Mouse (Mus musculus) B cell, adult 2 months (primary cell): ENCODE measurements around the gene Unc93b1.

Experiments
- DNase-seq, 2 experiments: peaks; one replicate each; pipeline ENCODE4 v3.0.0; 2022

The Unc93b1 gene

DNA sequence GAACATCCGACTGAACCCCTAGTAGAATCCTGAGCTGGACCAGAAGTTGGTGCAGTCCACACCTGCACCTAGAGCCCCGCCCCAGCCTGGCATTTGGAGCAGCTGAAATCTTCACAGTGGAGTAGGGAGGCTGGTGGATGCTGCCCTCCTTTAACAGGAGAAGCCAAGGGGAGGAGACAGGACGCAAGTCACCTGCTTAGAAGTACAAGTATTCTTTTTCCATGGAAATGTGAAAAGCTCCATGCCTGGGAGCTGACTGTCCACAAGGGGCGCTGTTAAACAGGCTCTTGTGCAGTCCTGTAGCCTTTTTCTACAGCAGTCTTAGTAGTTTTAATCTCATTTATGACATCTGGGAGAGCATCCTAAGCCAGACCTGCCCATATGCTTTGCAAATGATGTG is 53.8 kb downstream of the Unc93b1 start:
- no peak for DNase-seq

DNA sequence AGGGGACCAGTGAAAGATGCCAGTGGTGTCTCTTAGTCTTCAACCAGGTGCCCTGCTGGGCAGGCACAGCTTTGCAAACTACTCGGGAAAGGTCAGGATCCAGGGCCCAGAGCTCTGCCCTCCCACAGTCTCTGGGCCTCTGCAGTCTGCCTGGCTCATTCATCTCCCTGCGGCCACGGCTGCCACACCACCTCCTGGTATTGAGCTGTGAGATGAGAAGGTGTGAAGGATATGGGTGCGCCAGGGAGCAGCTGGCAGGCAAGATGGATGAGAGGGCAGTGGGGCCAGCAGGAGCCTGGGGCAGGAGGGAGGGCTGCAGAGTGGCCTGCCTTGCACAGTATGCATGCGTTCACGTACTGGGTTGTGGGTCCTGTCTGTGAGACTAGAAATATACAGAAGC is 55.8 kb downstream of the Unc93b1 start:
- DNase-seq: no peak

DNA sequence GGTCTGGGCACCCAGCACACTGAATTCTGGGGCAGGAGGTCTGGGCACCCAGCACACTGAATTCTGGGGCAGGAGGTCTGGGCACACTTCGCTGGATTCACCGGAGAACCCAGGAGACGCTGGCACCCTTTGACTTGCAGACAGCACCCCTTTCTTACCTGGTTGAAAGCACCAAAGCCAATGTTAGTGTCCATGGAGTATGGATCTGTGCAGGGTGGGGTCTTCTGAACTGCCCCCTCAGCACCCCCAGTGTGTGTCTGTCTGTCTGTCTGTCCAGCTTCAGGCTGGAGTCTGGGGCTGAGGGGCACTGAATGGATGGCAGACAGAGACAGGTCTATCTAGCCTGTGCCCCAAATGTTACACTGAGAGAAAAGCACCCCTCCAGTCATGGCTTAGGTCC is 56.6 kb downstream of the Unc93b1 start:
- DNase-seq: no peak

DNA sequence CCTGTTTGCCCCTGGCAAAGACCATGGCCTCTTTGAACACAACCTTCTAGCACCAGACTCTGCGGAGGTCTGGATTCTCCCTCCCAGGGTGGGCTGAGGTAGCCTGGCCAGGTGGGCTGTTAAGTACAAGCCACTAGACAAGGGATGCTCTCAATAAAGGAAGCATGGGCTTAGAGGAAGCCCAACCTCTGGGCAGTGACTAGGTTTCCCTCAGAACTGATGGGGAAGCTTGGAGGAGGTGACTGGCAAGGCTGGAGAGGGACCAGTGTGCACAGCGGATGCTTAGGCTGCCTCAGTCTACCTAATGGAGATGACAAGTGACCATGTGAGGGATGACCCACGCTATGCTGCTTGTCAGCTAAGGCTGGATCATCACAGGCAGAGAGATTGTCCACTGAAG is 57.0 kb downstream of the Unc93b1 start:
- DNase-seq: no peak

DNA sequence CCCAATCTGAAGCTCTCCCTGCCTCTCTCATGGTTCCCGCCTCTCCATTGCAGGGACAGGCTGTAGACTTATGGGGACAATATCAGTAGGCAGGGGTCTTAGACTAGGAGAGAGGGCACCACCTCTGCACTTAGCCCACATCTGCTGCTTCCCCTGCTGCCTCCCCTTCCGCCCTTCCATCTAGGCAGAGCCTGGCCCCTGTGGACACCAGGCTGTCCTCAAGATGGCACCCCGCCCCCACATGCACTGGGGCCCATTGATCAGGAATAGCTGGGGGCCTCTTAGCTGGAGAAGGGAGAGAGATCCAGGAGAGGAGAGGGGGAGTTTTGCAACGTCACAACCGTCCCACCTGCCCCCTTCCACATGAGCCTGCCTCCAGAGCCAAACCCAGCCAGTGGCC is 57.4 kb downstream of the Unc93b1 start, which contains the start of gene Tbx10:
Gene Tbx10 (plus strand): TSS at position 337 of the 400 bp plus-strand sequence.
- no peak for DNase-seq

DNA sequence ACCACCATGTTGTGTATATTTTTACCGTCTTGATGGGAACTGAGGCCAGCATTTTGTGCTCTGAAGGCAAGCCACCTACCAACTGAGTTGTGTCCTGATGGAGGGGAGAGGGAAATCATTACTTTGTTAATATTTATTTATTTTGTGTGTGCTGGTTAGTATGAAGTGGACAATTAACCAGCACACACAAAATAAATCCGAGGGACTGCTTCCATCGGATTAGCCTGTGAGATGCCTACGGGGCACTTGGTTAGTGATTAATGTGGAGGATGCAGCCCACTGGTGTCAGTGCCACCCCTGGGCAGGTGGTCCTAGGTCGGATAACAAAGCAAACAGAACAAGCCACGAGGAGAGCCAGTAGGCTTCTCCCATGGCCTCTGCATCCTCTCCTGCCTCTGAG is 59.9 kb downstream of the Unc93b1 start:
- DNase-seq: no peak

DNA sequence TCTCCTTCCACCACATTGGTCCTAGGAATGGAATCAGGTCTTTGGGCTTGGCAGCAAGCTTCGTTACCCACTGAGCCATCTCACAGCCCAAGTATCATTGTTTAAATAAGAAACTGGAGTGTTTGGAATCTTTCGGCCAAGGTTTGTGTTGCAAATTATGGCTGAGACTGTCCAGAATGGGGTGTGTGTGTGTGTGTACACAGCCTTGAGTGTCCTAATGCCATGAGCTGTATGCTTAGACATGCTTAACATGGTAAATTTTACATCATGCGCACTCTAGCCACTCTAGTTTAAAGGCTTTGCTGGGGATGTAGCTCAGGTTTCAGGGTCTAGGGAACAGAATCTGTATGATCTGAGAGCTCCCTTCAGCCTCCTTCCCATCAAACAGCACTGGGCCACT is 60.5 kb downstream of the Unc93b1 start:
- DNase-seq: no peak

DNA sequence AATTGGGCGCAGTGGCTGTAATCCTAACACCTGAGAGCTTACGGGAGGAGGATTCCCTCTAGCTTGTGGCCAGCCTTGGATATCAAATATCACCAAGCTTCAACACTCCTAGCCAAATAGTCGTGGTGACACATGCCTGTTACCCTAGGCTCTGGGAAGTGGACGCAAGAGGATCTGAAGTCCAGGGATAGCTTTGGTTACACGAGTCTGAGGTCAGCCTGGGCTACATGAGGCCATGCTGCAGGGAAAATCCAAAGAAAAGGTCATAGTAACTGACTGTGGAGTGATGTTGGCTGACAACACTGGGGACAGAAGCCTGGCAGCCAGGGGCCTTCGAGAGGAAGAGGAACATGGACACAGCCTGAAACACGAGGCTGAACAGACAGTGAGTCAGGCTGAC is 61.1 kb downstream of the Unc93b1 start:
- DNase-seq: no peak

DNA sequence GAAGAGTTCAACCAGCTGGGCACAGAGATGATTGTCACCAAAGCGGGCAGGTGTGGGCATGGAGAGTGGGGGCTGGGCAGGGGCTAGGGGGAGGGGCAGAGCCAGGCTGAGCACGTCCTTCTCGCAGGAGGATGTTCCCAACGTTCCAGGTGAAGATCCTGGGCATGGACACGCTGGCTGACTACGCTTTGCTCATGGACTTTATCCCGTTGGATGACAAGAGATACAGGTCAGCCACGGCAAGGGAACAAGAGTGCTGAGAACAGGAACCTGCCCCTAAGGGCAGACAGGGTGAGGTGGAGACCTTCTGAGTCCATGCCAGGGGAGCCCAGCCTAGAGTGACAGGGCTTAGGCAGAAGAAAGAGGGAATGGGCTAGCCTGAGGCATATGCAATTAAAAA is 61.8 kb downstream of the Unc93b1 start:
- no peak for DNase-seq

DNA sequence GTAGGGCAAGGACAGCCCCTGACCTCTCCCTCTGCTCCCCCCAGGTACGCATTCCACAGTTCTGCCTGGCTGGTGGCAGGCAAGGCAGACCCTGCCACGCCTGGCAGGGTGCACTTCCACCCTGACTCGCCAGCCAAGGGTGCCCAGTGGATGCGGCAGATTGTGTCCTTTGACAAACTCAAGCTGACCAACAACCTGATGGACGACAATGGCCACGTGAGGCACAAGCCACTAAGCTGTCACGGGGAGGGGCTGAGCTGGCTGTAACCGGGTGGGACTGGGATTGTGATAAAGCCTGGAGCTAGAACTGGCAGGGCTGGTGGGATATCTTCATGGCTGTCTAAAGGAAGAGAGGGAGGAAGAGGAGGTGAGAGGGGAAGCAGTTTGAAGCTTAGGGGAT is 62.2 kb downstream of the Unc93b1 start:
- DNase-seq: no peak

DNA sequence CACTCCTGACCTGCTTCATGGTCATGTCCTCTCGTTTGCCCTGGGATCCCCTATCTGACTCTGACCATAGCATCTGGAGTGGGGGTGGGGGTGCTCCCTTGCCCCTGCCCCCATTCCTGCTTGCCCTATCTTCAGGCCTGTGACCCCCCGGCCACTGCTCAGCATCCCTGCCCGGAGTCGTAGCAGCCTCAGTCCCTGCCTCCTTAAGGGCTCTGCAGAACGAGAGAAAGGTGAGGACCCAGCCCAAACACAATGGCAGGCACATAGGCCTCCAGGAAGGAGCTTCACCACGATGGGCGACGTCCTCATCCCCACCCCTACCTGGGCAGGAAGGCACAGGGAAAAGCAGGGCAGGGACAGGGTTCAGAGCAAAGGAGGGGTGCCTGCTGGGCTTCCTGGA is 63.3 kb downstream of the Unc93b1 start:
- DNase-seq: no peak
